Mouse (Mus musculus) forebrain, embryonic 13.5 days (tissue): ENCODE data around the gene Hes3. TPM values are rescaled to one million over a fixed set of nuclear protein-coding genes. Genes with fewer than 3 reads are reported as not detected.
A peak's percentile ranks its signal among the peaks of the same experiment; 100 is the strongest.

Source experiments
- ATAC-seq: fragments of 200-750 bp; cut with Nextera tagmentation; 2 replicates; pipeline ENCODE4 v1.8.0; 2017
- H3K27ac ChIP-seq: fragments of 300-500 bp; sonication (generic); 2 replicates; pipeline ENCODE4 v1.5.1; 2015; ENCODE audit warnings: inconsistent platforms, mild to moderate bottlenecking, moderate library complexity
- H3K27me3 ChIP-seq: fragments of 300-500 bp; sonication (generic); 2 replicates; pipeline ENCODE4 v1.6.1; 2015; ENCODE audit warnings: mild to moderate bottlenecking, inconsistent platforms
- H3K36me3 ChIP-seq: fragments of 300-500 bp; sonication (generic); 2 replicates; pipeline ENCODE4 v1.6.1; 2015; ENCODE audit warnings: mild to moderate bottlenecking, inconsistent platforms; ENCODE audit not compliant: poor library complexity, severe bottlenecking
- H3K4me1 ChIP-seq: fragments of 300-500 bp; sonication (generic); 2 replicates; pipeline ENCODE4 v1.6.1; 2015; ENCODE audit warnings: inconsistent platforms
- H3K4me2 ChIP-seq: fragments of 300-500 bp; sonication (generic); 2 replicates; pipeline ENCODE4 v1.6.1; 2015; ENCODE audit warnings: inconsistent platforms, mild to moderate bottlenecking, moderate library complexity
- H3K4me3 ChIP-seq: fragments of 300-500 bp; sonication (generic); 2 replicates; pipeline ENCODE4 v1.5.1; 2015; ENCODE audit warnings: mild to moderate bottlenecking, inconsistent platforms
- H3K9ac ChIP-seq: fragments of 300-500 bp; sonication (generic); 2 replicates; pipeline ENCODE4 v1.6.1; 2015; ENCODE audit warnings: mild to moderate bottlenecking, inconsistent platforms
- H3K9me3 ChIP-seq: fragments of 300-500 bp; sonication (generic); replicated peaks from 2 replicates; pipeline ENCODE4 v1.6.1; 2016; ENCODE audit warnings: inconsistent platforms
- WGBS: fragments of 180-500 bp; shearing (Covaris S2); methylation state at CpG from one replicate; pipeline ENCODE4 v1.1.7; 2015; 5-methylcytosine and 5-hydroxymethylcytosine counted together
- polyA plus RNA-seq: library from polyadenylated mRNA; unstranded; fragments of >200 nt; fragmentation: Nextera tagmentation; extraction: Ambion mirVana; gene quantifications from 2 replicates; pipeline ENCODE4 v1.2.1, GENCODE M21; 2015

Hes3 gene
- polyA plus RNA-seq, 1 experiment from 2014 or later: not detected

DNA sequence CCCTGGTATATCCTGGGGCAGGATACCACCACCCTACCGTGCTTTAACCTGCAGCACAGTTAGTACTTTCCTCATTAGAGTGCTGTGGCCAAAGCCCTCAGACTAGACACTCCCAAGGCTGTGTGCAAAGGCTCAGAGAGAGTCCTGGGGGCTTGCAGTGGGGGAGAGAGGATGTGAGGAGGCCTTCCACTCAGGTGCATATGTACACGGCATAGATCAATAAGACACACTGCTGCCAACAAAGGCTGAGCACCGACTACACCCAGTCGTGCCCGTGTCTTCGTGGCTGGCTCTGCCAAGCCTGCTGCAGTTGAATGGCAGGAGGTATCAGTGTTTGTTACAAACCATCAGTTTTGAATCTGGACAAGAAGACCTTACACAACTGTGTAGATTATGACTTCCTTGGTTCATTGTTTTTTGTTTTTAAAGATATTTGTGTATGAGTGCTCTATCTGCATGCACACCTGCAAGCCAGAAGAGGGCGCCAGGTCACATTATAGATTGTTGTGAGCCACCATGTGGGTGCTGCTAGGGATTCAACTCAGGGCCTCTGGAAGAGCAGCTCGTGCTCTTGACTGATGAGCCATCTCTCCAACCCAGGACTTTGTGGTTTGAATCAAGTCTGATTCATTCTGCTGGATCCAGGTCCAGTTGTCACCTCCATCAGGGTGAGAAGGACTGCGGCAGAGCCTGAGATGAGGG is 26.4 kb downstream of the Hes3 start:
- Histone ChIP-seq H3K36me3 (peaks cover 15% of the 10 kb centered on the region), H3K27me3 (no peaks in the 10 kb centered on the region), H3K27ac (no peak overlapping the region), H3K4me1 (peaks cover 32% of the 10 kb centered on the region), H3K9me3 (no peaks in the 10 kb centered on the region), H3K4me3 (no peak overlapping the region), H3K4me2 (no peak overlapping the region), H3K9ac (no peak overlapping the region)
- WGBS: 92% methylated on average over 9 of the region's 9 CpGs
- ATAC-seq: no peak

- H3K9me3 ChIP-seq: no peaks in the 10 kb centered on the region
- no peak overlapping the region for H3K27ac ChIP-seq
- H3K27me3 ChIP-seq: no peaks in the 10 kb centered on the region
- no peak for ATAC-seq
- H3K4me2 ChIP-seq: no peak overlapping the region
- H3K4me3 ChIP-seq: no peak overlapping the region
- H3K9ac ChIP-seq: no peak overlapping the region
- 55% methylated on average over 4 of the region's 4 CpGs for WGBS
- H3K4me1 ChIP-seq: peaks cover 32% of the 10 kb centered on the region
- peaks cover 19% of the 10 kb centered on the region for H3K36me3 ChIP-seq
Observed at GRCm38 (mm10) chr4:152264177-152264530, 27.3 kb downstream of the Hes3 start.

DNA sequence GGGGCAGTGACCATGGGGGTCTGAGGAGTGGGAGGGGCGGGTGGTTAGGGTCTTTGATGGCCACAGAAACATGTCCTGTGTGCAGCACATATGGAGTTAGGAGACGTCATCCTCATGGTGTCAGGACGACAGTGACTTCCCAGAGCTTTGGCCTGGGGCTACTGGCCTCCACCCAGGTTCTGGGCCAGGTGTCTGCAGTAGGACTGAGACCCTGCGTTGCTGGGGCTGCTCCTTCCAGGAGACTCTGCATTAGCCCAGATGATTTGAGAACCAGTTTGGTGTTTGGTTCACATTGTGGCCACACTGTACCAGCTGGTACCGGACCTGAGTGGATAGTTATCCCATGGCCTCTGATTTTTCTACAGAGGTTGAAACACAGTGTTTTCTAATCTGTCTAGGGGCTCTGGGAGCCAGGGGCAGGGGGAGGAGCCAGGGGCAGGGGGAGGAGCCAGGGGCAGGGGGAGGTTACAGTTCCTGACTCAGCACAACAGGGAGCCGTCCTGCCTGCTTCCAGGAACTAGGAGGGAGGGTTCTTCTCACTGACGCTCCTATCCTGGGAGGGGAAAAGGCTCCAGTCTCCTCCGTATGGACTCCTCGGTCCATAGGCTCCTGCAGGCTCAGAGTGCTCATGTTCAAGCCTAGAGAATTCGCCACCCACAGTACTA is 27.8 kb downstream of the Hes3 start:
- no peak for ATAC-seq
- Histone ChIP-seq H3K4me2 (no peak overlapping the region), H3K36me3 (peaks cover 19% of the 10 kb centered on the region), H3K4me3 (no peak overlapping the region), H3K4me1 (peaks cover 32% of the 10 kb centered on the region), H3K27me3 (no peaks in the 10 kb centered on the region), H3K27ac (no peak overlapping the region), H3K9ac (no peak overlapping the region), H3K9me3 (no peaks in the 10 kb centered on the region)
- WGBS: 32% methylated on average over 10 of the region's 10 CpGs

DNA sequence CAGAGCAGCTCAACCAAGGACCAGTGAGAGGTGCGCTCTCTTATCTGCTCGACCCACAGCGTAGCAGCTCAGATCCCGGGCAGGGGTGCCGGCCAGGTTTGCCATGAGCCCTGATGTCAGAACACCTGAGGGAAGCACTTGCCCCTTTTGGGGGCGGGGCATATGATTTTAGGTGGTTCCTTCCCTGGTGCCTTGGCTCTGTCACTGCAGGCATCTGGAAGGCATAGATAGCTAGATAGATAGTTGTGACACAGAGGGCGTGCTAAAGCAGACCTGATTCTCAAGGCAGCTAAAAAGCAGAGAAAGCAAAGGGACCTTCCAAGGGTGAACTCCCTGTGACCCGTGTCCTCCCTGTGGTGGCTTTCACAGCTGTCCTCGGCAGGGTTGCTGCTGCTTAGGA is 28.4 kb downstream of the Hes3 start:
- Histone ChIP-seq H3K9ac (no peak overlapping the region), H3K4me1 (peaks cover 32% of the 10 kb centered on the region), H3K4me2 (no peak overlapping the region), H3K36me3 (peaks cover 19% of the 10 kb centered on the region), H3K27ac (no peak overlapping the region), H3K27me3 (no peaks in the 10 kb centered on the region), H3K4me3 (no peak overlapping the region), H3K9me3 (no peaks in the 10 kb centered on the region)
- no peak for ATAC-seq
- WGBS: 75% methylated on average over 9 of the region's 9 CpGs

GRCm38 (mm10) chr4:152262187-152262586 is 29.3 kb downstream of the Hes3 start:
- H3K27ac ChIP-seq: no peak overlapping the region
- H3K4me3 ChIP-seq: no peak overlapping the region
- no peak for ATAC-seq
- H3K4me1 ChIP-seq: peaks cover 31% of the 10 kb centered on the region
- no peaks in the 10 kb centered on the region for H3K9me3 ChIP-seq
- peaks cover 19% of the 10 kb centered on the region for H3K36me3 ChIP-seq
- WGBS: 71% methylated on average over 9 of the region's 9 CpGs
- no peaks in the 10 kb centered on the region for H3K27me3 ChIP-seq
- H3K4me2 ChIP-seq: no peak overlapping the region
- H3K9ac ChIP-seq: no peak overlapping the region

GRCm38 (mm10) chr4:152260451-152260850 is 31.0 kb downstream of the Hes3 start:
- Histone ChIP-seq H3K4me2 (no peak overlapping the region), H3K27me3 (no peaks in the 10 kb centered on the region), H3K4me3 (no peak overlapping the region), H3K27ac (no peak overlapping the region), H3K9me3 (no peaks in the 10 kb centered on the region), H3K9ac (no peak overlapping the region), H3K4me1 (peaks cover 22% of the 10 kb centered on the region), H3K36me3 (peaks cover 18% of the 10 kb centered on the region)
- 94% methylated on average over 8 of the region's 8 CpGs for WGBS
- ATAC-seq: no peak

- peaks cover 30% of the 10 kb centered on the region for H3K36me3 ChIP-seq
- 70% methylated on average over 6 of the region's 6 CpGs for WGBS
- H3K9me3 ChIP-seq: no peaks in the 10 kb centered on the region
- H3K9ac ChIP-seq: no peak overlapping the region
- no peak overlapping the region for H3K4me2 ChIP-seq
- 0 out of 2 replicates have a peak, but pooled peaks cover 10% of the 10 kb centered on the region for H3K4me1 ChIP-seq
- H3K4me3 ChIP-seq: no peak overlapping the region
- H3K27me3 ChIP-seq: no peaks in the 10 kb centered on the region
- H3K27ac ChIP-seq: peak overlapping the region; percentile 26; the same call in 1 of the 2 replicates
- ATAC-seq: peak; percentile 59
Observed at GRCm38 (mm10) chr4:152257070-152257469, 34.4 kb downstream of the Hes3 start.

DNA sequence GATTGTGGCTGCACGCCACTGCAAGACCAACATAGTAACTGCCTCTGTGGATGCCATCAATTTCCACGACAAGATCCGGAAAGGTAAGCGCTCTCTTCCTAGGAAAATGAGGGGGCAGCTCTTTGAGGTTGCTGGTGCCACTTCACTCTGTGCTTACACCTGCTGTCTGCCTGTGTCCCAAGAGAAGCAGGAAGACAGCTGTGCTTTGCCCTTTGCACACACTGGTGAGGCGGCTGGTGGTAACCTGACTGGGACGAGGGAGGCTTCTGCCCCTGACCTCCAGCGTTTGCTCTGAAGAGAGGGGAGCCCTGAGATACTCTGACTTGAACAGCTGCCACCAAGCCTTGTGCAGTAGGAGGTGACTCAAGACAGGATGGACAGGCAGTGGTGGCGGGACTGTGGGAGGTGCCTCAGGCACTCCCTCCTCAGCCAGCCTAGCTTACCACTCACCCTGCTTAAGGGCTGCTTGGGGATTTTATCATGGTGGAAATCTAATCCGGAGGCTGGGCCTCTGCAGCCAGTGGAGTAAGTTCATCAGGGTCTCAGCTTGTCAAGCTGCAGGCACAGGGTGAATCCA is 38.2 kb downstream of the Hes3 start:
- Histone ChIP-seq H3K9ac (no peak overlapping the region), H3K36me3 (peaks cover 21% of the 10 kb centered on the region), H3K9me3 (no peaks in the 10 kb centered on the region), H3K27ac (no peak overlapping the region), H3K27me3 (no peaks in the 10 kb centered on the region), H3K4me1 (0 out of 2 replicates have a peak, but pooled peaks cover 7% of the 10 kb centered on the region), H3K4me2 (no peak overlapping the region), H3K4me3 (no peak overlapping the region)
- ATAC-seq: no peak
- 80% methylated on average over 9 of the region's 9 CpGs for WGBS

GRCm38 (mm10) chr4:152250615-152251014 is 40.8 kb downstream of the Hes3 start:
- no peak overlapping the region for H3K4me2 ChIP-seq
- no peak overlapping the region for H3K4me3 ChIP-seq
- H3K9me3 ChIP-seq: no peaks in the 10 kb centered on the region
- no peak for ATAC-seq
- 0 out of 2 replicates have a peak, but pooled peaks cover 8% of the 10 kb centered on the region for H3K4me1 ChIP-seq
- H3K36me3 ChIP-seq: peaks cover 21% of the 10 kb centered on the region
- H3K9ac ChIP-seq: no peak overlapping the region
- H3K27ac ChIP-seq: no peak overlapping the region
- H3K27me3 ChIP-seq: no peaks in the 10 kb centered on the region
- WGBS: 90% methylated on average over 6 of the region's 6 CpGs

DNA sequence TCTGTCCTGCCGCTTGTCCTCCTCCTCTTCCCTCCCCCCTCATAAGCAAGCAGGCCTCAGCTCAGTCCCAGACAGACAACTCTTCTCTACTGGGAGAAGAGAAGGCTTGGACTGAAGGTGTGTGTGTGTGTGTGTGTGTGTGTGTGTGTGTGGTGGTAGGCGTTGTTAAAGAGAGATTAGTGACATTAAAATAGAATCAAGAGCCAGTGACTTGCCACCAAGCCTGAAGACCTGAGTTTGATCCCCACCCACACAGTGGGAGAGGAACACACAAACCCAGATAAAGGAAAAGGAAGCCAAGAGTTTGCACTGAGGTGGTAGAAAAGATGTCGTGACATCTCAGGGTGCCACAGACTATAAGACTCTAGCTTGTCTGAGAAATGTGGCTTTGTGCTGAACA is 44.3 kb downstream of the Hes3 start:
- H3K36me3 ChIP-seq: 0 out of 2 replicates have a peak, but pooled peaks cover 6% of the 10 kb centered on the region
- WGBS: 82% methylated on average over 3 of the region's 3 CpGs
- H3K4me2 ChIP-seq: no peak overlapping the region
- no peak overlapping the region for H3K9ac ChIP-seq
- no peaks in the 10 kb centered on the region for H3K9me3 ChIP-seq
- H3K4me3 ChIP-seq: no peak overlapping the region
- H3K4me1 ChIP-seq: peaks cover 12% of the 10 kb centered on the region; the same call in 1 of the 2 replicates
- no peak for ATAC-seq
- no peak overlapping the region for H3K27ac ChIP-seq
- no peaks in the 10 kb centered on the region for H3K27me3 ChIP-seq

DNA sequence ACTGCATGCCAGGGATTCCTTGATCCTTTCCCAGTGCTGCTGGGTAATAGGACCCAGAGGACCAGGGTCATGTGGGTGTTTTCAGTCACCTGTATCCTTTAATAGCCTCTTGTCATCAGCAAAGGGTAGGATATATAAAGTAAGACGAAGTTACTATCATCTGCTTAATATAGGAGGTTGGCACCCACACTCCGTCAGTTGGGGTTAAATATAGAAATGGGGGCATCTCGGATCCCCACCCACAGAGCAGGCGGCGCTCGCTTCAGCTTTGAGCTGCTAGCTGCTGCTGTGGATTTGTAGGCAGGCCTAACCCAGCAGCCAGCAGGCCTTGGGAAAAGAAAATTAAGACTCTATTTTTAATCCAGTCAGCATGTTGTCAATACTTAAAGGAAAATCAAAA is 45.5 kb downstream of the Hes3 start:
- Histone ChIP-seq H3K27me3 (no peaks in the 10 kb centered on the region), H3K27ac (no peak overlapping the region), H3K36me3 (0 out of 2 replicates have a peak, but pooled peaks cover 6% of the 10 kb centered on the region), H3K9ac (no peak overlapping the region), H3K4me3 (no peak overlapping the region), H3K4me1 (peaks cover 12% of the 10 kb centered on the region; the same call in 1 of the 2 replicates), H3K4me2 (no peak overlapping the region), H3K9me3 (no peaks in the 10 kb centered on the region)
- ATAC-seq: no peak
- WGBS: 75% methylated on average over 6 of the region's 6 CpGs
